Mouse (Mus musculus) heart, embryonic 14.5 days (tissue): ENCODE measurements around the gene Sdhaf4. TPM values are rescaled to one million over a fixed set of nuclear protein-coding genes. Genes with fewer than 3 reads are reported as not detected.
"Not testable (repeated sequence)": the region's sequence is repeated elsewhere in the genome, so short reads cannot be mapped to it uniquely, and the experiment has no call there.

Source experiments
- ATAC-seq: fragments of 200-750 bp; cut with Nextera tagmentation; 2 replicates; pipeline ENCODE4 v1.8.0; 2017; ENCODE audit warnings: low read depth, moderate TSS enrichment; ENCODE audit not compliant: insufficient number of reproducible peaks, insufficient read depth, low FRiP score
- H3K27ac ChIP-seq, 2 experiments: fragments of 200-500 bp in 1 of 2; fragments of 300-500 bp in 1 of 2; sonication (generic) in 1 of 2; replicated peaks in 1 of 2; 2 replicates each; pipeline ENCODE4 v1.5.1; 2012 to 2014; ENCODE audit warnings: low read depth in 2 of 2, low read length in 2 of 2, control low read depth in 1 of 2, mild to moderate bottlenecking in 1 of 2, mixed read lengths in 1 of 2; ENCODE audit not compliant: control insufficient read depth in 1 of 2, insufficient read depth in 1 of 2
- H3K27me3 ChIP-seq: fragments of 300-500 bp; sonication (generic); 2 replicates; pipeline ENCODE4 v1.6.1; 2014; ENCODE audit warnings: mild to moderate bottlenecking, low read length, control low read depth; ENCODE audit not compliant: control insufficient read depth, insufficient read depth
- H3K36me3 ChIP-seq: fragments of 300-500 bp; sonication (generic); 2 replicates; pipeline ENCODE4 v1.6.1; 2014; ENCODE audit warnings: mild to moderate bottlenecking, control low read depth, low read length, mixed read lengths; ENCODE audit not compliant: control insufficient read depth, insufficient read depth
- H3K4me1 ChIP-seq, 2 experiments: fragments of 200-500 bp in 1 of 2; fragments of 300-500 bp in 1 of 2; sonication (generic) in 1 of 2; 2 replicates each; pipeline ENCODE4 v1.6.1; 2012 to 2014; ENCODE audit warnings: low read length in 2 of 2, control low read depth in 1 of 2, mixed read lengths in 1 of 2; ENCODE audit not compliant: control insufficient read depth in 2 of 2, insufficient read depth in 2 of 2
- H3K4me2 ChIP-seq: fragments of 300-500 bp; sonication (generic); 2 replicates; pipeline ENCODE4 v1.6.1; 2014; ENCODE audit warnings: mild to moderate bottlenecking, low read length
- H3K4me3 ChIP-seq, 2 experiments: fragments of 200-500 bp in 1 of 2; fragments of 300-500 bp in 1 of 2; sonication (generic) in 1 of 2; 2 replicates each; pipeline ENCODE4 v1.5.1; 2012 to 2014; ENCODE audit warnings: low read length in 2 of 2, mild to moderate bottlenecking in 2 of 2, control low read depth in 1 of 2, low read depth in 1 of 2, moderate library complexity in 1 of 2; ENCODE audit not compliant: control insufficient read depth in 1 of 2, insufficient read depth in 1 of 2
- H3K9ac ChIP-seq: fragments of 300-500 bp; sonication (generic); 2 replicates; pipeline ENCODE4 v1.6.1; 2014; ENCODE audit warnings: mild to moderate bottlenecking, low read length
- H3K9me3 ChIP-seq: fragments of 300-500 bp; sonication (generic); 2 replicates; pipeline ENCODE4 v1.6.1; 2016; ENCODE audit warnings: low read length, control low read depth; ENCODE audit not compliant: control insufficient read depth
- WGBS: fragments of 180-500 bp; shearing (Covaris S2); extraction: QIAGEN DNeasy Blood & Tissue Kit; methylation state at CpG from one replicate; pipeline ENCODE4 v1.1.7; 2014; 5-methylcytosine and 5-hydroxymethylcytosine counted together
- polyA plus RNA-seq: library from polyadenylated mRNA; unstranded; fragments of >200 nt; fragmentation: Nextera tagmentation; extraction: Ambion mirVana; gene quantifications from 2 replicates; pipeline ENCODE4 v1.2.1, GENCODE M21; 2014

The Sdhaf4 gene
- polyA plus RNA-seq, 1 experiment from 2014 or later = 99.1 TPM

- not testable (repeated sequence) for ATAC-seq
- 81% methylated on average over 3 of the region's 4 CpGs for WGBS
Measured at GRCm38 (mm10) chr1:23971159-23971558, 34.3 kb downstream of the Sdhaf4 start.

GRCm38 (mm10) chr1:23968027-23968725, 37.3 kb downstream of the Sdhaf4 start:
- Histone ChIP-seq H3K27me3 (no peaks in the 10 kb centered on the region), H3K4me3 (no peak overlapping the region), H3K36me3 (no peaks in the 10 kb centered on the region), H3K4me2 (no peak overlapping the region), H3K9ac (no peak overlapping the region), H3K9me3 (0 out of 2 replicates have a peak, but pooled peaks cover 4% of the 10 kb centered on the region), H3K27ac (no peak overlapping the region), H3K4me1 (peaks cover 0 to 3% of the 10 kb centered on the region in 2 experiments; a peak in 1 of 4 replicates)
- no peak for ATAC-seq
- 91% methylated on average over 8 of the region's 9 CpGs for whole genome bisulfite sequencing

More at GRCm38 (mm10) chr1:23971159-23971558, 34.3 kb downstream of the Sdhaf4 start:
- not testable (repeated sequence) for H3K4me3 ChIP-seq, H3K4me2 ChIP-seq, H3K27ac ChIP-seq, H3K36me3 ChIP-seq, H3K27me3 ChIP-seq, H3K4me1 ChIP-seq, H3K9me3 ChIP-seq, H3K9ac ChIP-seq

- WGBS = 21% methylated on average over 1 of the region's 1 CpGs
Measured at GRCm38 (mm10) chr1:23966226-23966625, 39.2 kb downstream of the Sdhaf4 start.

GRCm38 (mm10) chr1:23959415-23959732, 46.1 kb downstream of the Sdhaf4 start:
- Histone ChIP-seq H3K27ac (no peak overlapping the region), H3K4me3 (peak overlapping the region in 1 of 2 experiments; percentile 20; a peak in 2 of 4 replicates), H3K9ac (0 out of 2 replicates have a peak overlapping the region, but pooled peaks have one; percentile 25), H3K9me3 (no peaks in the 10 kb centered on the region), H3K4me2 (peak overlapping the region; percentile 61), H3K27me3 (no peaks in the 10 kb centered on the region), H3K36me3 (no peaks in the 10 kb centered on the region), H3K4me1 (peaks cover 0 to under 1% of the 10 kb centered on the region in 2 experiments; a peak in 1 of 4 replicates)
- 22% methylated on average over 6 of the region's 6 CpGs for WGBS
- ATAC-seq = no peak

More at GRCm38 (mm10) chr1:23966226-23966625, 39.2 kb downstream of the Sdhaf4 start:
- no peak for ATAC-seq
- Histone ChIP-seq H3K36me3 (no peaks in the 10 kb centered on the region), H3K4me2 (no peak overlapping the region), H3K27me3 (no peaks in the 10 kb centered on the region), H3K9me3 (0 out of 2 replicates have a peak, but pooled peaks cover 4% of the 10 kb centered on the region), H3K9ac (no peak overlapping the region), H3K4me1 (peaks cover 0 to 3% of the 10 kb centered on the region in 2 experiments; a peak in 1 of 4 replicates), H3K27ac (no peak overlapping the region), H3K4me3 (no peak overlapping the region)

GRCm38 (mm10) chr1:23958668-23959414, 46.6 kb downstream of the Sdhaf4 start:
- Histone ChIP-seq H3K4me1 (no peaks in the 10 kb centered on the region; a peak in 1 of 4 replicates), H3K36me3 (no peaks in the 10 kb centered on the region), H3K27ac (no peak overlapping the region), H3K9me3 (no peaks in the 10 kb centered on the region), H3K4me2 (peak overlapping the region; percentile 61), H3K4me3 (peak overlapping the region in 1 of 2 experiments; percentile 20; a peak in 2 of 4 replicates), H3K27me3 (no peaks in the 10 kb centered on the region), H3K9ac (0 out of 2 replicates have a peak overlapping the region, but pooled peaks have one; percentile 25)
- no peak for ATAC-seq
- WGBS = 12% methylated on average over 13 of the region's 13 CpGs

- H3K27ac ChIP-seq = no peak overlapping the region
- no peak for ATAC-seq
- 85% methylated on average over 6 of the region's 6 CpGs for WGBS
- no peaks in the 10 kb centered on the region for H3K36me3 ChIP-seq
- no peak overlapping the region for H3K4me2 ChIP-seq
- no peaks in the 10 kb centered on the region for H3K9me3 ChIP-seq
- H3K4me3 ChIP-seq = no peak overlapping the region
- H3K9ac ChIP-seq = no peak overlapping the region
- H3K4me1 ChIP-seq = no peaks in the 10 kb centered on the region; a peak in 1 of 4 replicates
- H3K27me3 ChIP-seq = no peaks in the 10 kb centered on the region
Measured at GRCm38 (mm10) chr1:23958101-23958500, 47.4 kb downstream of the Sdhaf4 start.

- no peak overlapping the region for H3K4me2 ChIP-seq
- H3K27me3 ChIP-seq = no peaks in the 10 kb centered on the region
- no peak overlapping the region for H3K4me3 ChIP-seq
- H3K9ac ChIP-seq = no peak overlapping the region
- 80% methylated on average over 4 of the region's 4 CpGs for WGBS
- no peak for ATAC-seq
- no peaks in the 10 kb centered on the region for H3K9me3 ChIP-seq
- H3K27ac ChIP-seq = no peak overlapping the region
- H3K36me3 ChIP-seq = no peaks in the 10 kb centered on the region
- H3K4me1 ChIP-seq = no peaks in the 10 kb centered on the region; a peak in 1 of 4 replicates
Measured at GRCm38 (mm10) chr1:23955539-23955938, 49.9 kb downstream of the Sdhaf4 start.
